Mouse (Mus musculus) limb, embryonic 15.5 days (tissue): ENCODE measurements at regions not wholly inside any gene's neighbourhood (a gene's known extent, or its start where the extent isn't known, plus 50 kb on each side); places are given as distances from the start of the nearest gene placed in this dataset.

ENCODE experiments used
- ATAC-seq: fragments of 200-750 bp; cut with Nextera tagmentation; 2 replicates; pipeline ENCODE4 v1.8.0; 2017; ENCODE audit warnings: low read depth, moderate TSS enrichment; ENCODE audit not compliant: insufficient number of reproducible peaks, low FRiP score, low TSS enrichment
- H3K27ac ChIP-seq: fragments of 300-500 bp; sonication (generic); 2 replicates; pipeline ENCODE4 v1.5.1; 2015; ENCODE audit warnings: moderate library complexity, mild to moderate bottlenecking, inconsistent platforms
- H3K27me3 ChIP-seq: fragments of 300-500 bp; sonication (generic); 2 replicates; pipeline ENCODE4 v1.6.1; 2015; ENCODE audit warnings: inconsistent platforms
- H3K36me3 ChIP-seq: fragments of 300-500 bp; sonication (generic); 2 replicates; pipeline ENCODE4 v1.6.1; 2015; ENCODE audit warnings: inconsistent platforms
- H3K4me1 ChIP-seq: fragments of 300-500 bp; sonication (generic); 2 replicates; pipeline ENCODE4 v1.6.1; 2015; ENCODE audit warnings: inconsistent platforms
- H3K4me2 ChIP-seq: fragments of 300-500 bp; sonication (generic); 2 replicates; pipeline ENCODE4 v1.6.1; 2015; ENCODE audit warnings: mild to moderate bottlenecking, inconsistent platforms
- H3K4me3 ChIP-seq: fragments of 300-500 bp; sonication (generic); 2 replicates; pipeline ENCODE4 v1.5.1; 2015; ENCODE audit warnings: mild to moderate bottlenecking, inconsistent platforms
- H3K9ac ChIP-seq: fragments of 300-500 bp; sonication (generic); 2 replicates; pipeline ENCODE4 v1.6.1; 2015; ENCODE audit warnings: inconsistent platforms
- H3K9me3 ChIP-seq: fragments of 300-500 bp; sonication (generic); 2 replicates; pipeline ENCODE4 v1.6.1; 2016; ENCODE audit warnings: inconsistent platforms
- WGBS: fragments of 180-500 bp; shearing (Covaris S2); methylation state at CpG from one replicate; pipeline ENCODE4 v1.1.7; 2015; 5-methylcytosine and 5-hydroxymethylcytosine counted together

DNA sequence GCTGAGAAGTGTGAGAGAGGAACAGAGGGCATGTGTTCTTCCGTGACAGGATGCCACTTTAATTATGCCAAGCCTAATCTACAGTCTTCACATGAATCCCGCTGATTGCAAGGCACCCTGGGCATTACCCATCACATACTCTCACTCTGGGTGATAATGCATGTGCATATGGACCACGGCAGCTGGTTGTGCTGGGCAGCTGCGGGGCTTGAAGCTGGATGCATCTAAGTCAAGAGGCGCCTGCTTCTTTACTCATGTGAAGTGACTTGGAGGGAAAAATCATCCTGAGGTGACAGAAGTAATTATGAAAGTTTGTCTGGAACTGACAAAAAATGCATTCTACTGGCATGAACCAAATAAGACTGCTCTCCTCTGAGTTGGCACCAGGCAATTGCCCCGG, 311.2 kb downstream of the Icos start:
- ATAC-seq: no peak
- 90% methylated on average over 6 of the region's 6 CpGs for WGBS
- no peaks in the 10 kb centered on the region for H3K4me1 ChIP-seq
- no peaks in the 10 kb centered on the region for H3K36me3 ChIP-seq
- no peak overlapping the region for H3K4me3 ChIP-seq
- no peaks in the 10 kb centered on the region for H3K27me3 ChIP-seq
- no peaks in the 10 kb centered on the region for H3K9me3 ChIP-seq
- H3K9ac ChIP-seq: no peak overlapping the region
- H3K4me2 ChIP-seq: no peak overlapping the region
- no peak overlapping the region for H3K27ac ChIP-seq

DNA sequence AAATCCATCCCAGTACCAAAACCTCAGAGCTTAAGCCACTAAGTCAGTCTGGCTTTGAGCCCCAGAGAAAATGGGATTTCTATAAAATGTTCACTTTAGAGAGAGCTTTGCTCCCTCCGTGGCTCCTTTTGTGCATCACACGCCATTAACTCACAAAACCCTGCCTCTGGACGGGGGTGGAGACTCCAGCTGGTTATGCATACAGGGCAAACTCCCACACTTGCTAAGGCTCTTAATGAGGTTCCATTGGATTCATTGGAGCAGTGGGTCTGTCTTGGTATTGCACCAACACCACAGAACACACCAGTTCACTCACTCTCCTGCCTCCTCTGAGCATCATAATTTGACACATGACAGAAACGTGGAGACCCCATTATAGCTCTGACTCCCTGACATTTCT, 311.8 kb downstream of the Icos start:
- Histone ChIP-seq H3K4me1 (no peaks in the 10 kb centered on the region), H3K9me3 (no peaks in the 10 kb centered on the region), H3K9ac (no peak overlapping the region), H3K27ac (no peak overlapping the region), H3K4me3 (no peak overlapping the region), H3K27me3 (no peaks in the 10 kb centered on the region), H3K4me2 (no peak overlapping the region), H3K36me3 (no peaks in the 10 kb centered on the region)
- ATAC-seq: no peak
- 41% methylated on average over 4 of the region's 4 CpGs for WGBS

DNA sequence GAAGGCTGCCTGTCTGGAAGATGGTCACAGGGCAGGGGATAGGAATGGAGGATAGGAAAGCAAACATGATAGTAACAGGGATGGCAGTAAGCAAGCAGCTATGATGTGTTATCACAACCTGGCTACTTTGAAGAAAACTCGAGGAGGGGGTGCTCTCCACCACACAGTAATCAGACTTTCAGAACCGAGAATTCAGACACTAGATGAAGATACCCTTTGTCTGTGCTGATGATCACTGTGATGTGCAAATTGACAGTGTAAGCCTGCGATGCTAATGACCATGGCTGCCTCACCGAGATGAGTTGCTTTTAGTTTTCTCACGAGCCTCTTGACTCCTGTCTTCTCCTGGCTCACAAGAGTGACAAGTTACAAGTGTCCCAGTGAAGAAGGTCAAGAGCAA, 315.4 kb downstream of the Icos start:
- Histone ChIP-seq H3K27me3 (no peaks in the 10 kb centered on the region; the same call in 1 of the 2 replicates), H3K9ac (no peak overlapping the region), H3K4me1 (peaks cover under 1% of the 10 kb centered on the region), H3K4me2 (no peak overlapping the region), H3K36me3 (no peaks in the 10 kb centered on the region), H3K27ac (no peak overlapping the region), H3K4me3 (no peak overlapping the region), H3K9me3 (no peaks in the 10 kb centered on the region)
- 67% methylated on average over 5 of the region's 5 CpGs for WGBS
- no peak for ATAC-seq

DNA sequence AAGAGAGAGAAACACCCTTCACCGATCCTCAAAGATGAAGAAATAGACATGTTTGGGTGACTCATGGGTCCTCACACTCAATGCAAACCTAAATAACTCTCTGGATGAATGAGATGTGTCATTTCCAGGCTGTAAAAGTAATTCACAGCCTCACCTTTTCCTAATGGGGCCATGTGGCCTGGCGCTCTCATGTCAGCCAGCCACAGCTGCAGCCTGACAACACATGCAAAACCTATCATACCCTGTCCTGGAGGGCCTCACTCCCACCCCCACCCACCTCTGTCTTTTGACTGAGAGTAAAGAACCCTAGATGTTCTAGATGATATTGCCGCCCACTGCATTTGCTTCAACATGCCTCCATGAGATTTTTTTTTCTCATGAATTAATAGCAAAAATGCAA, 317.5 kb downstream of the Icos start:
- Histone ChIP-seq H3K9ac (no peak overlapping the region), H3K4me3 (no peak overlapping the region)

DNA sequence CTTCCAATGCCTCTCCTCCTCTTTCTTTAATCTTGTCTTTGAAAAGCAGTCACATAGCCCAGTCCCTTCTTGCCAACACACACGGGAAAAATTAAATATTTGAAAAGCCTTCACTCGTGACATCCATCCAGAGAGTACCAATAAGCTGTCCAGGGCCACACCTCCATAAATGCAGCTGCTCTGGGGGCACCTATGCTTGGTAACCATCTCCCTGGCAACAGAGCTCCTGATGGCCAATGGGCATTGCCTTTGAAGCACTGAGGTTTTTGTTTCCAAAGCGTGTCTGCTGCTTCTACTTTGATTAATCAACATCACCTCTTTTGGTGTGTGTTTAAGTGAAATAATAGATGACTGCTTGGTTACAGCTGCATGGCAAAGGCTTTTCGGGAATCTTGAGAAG, 319.1 kb downstream of the Icos start:
- 59% methylated on average over 4 of the region's 4 CpGs for WGBS
- Histone ChIP-seq H3K4me3 (no peak overlapping the region), H3K4me2 (no peak overlapping the region), H3K27me3 (no peaks in the 10 kb centered on the region; the same call in 1 of the 2 replicates), H3K4me1 (peaks cover 23% of the 10 kb centered on the region), H3K27ac (no peak overlapping the region), H3K36me3 (no peaks in the 10 kb centered on the region), H3K9ac (no peak overlapping the region), H3K9me3 (no peaks in the 10 kb centered on the region)
- no peak for ATAC-seq

More for the DNA sequence above, 317.5 kb downstream of the Icos start:
- Histone ChIP-seq H3K36me3 (no peaks in the 10 kb centered on the region), H3K27me3 (no peaks in the 10 kb centered on the region; the same call in 1 of the 2 replicates), H3K9me3 (no peaks in the 10 kb centered on the region), H3K4me1 (peaks cover 8% of the 10 kb centered on the region), H3K27ac (no peak overlapping the region), H3K4me2 (no peak overlapping the region)
- ATAC-seq: no peak
- WGBS: 57% methylated on average over 3 of the region's 3 CpGs

DNA sequence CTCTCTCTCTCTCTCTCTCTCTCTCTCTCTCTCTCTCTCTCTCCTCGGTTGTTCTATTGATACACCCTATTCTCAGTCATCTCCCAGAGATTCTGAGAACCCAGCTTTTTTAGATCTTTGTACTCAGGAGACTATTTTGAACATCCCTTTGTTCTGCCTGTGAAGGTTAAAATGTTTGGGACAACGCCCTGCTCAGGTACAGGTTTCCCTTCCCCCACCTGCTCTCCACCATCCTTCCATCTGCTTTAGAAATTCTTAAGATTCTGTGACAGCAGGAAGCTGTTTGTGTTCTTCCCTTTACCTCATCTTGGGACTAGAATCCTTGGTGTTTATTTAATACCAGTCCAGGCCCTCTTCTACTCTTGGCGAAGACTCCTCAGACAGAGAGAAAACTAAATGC, 319.6 kb downstream of the Icos start:
- 74% methylated on average over 3 of the region's 3 CpGs for WGBS
- H3K4me1 ChIP-seq: peaks cover 24% of the 10 kb centered on the region

DNA sequence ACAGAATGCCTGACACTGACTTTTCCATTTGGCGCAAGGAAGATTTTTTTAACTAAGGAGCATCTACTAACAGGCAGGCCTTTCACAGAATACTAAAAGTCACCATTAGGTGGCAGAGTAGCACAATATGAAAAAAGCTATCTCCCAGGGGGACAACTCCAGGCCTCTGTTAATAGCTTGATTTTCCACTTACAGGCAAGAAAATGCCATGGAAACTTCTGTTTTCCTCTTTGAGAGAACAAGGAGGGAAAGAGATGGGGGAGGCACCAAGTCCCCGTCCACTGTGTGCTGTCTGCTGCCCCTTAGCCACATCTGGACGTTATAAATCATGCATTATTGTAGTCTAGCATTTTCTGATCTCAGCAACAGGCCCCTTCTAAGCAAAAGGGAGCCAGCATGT, 320.3 kb downstream of the Icos start:
- Histone ChIP-seq H3K9ac (no peak overlapping the region), H3K4me1 (peaks cover 24% of the 10 kb centered on the region), H3K4me2 (no peak overlapping the region), H3K9me3 (no peaks in the 10 kb centered on the region), H3K27me3 (peaks cover 7% of the 10 kb centered on the region; the same call in 1 of the 2 replicates), H3K36me3 (no peaks in the 10 kb centered on the region), H3K27ac (peak overlapping the region; percentile 28; the same call in 1 of the 2 replicates), H3K4me3 (no peak overlapping the region)
- 22% methylated on average over 3 of the region's 3 CpGs for WGBS
- ATAC-seq: peak; percentile 55; the same call in 1 of the 2 replicates

More for the DNA sequence above, 319.6 kb downstream of the Icos start:
- H3K9me3 ChIP-seq: no peaks in the 10 kb centered on the region
- no peak overlapping the region for H3K4me3 ChIP-seq
- H3K36me3 ChIP-seq: no peaks in the 10 kb centered on the region
- no peak overlapping the region for H3K4me2 ChIP-seq
- no peak overlapping the region for H3K27ac ChIP-seq
- ATAC-seq: no peak
- H3K27me3 ChIP-seq: peaks cover 1% of the 10 kb centered on the region; the same call in 1 of the 2 replicates
- no peak overlapping the region for H3K9ac ChIP-seq

DNA sequence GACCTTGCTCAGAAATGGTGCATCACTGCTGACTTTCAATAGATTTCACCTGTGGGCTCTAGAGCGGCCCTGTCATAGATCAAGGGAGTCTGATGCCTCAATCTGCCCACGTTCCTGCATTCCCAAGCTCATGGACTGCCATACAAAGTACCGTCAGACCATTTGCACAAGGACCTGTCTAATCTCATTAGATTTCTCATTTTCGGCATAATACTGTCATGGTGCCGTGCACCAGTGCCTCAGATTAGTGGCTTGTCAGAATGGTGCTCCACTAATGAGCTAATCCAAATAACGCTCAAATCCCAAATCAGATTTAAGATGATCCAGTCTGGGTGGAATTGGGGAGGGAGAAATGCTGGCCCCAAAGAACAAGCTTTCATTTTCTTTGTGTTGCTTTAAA, 321.1 kb downstream of the Icos start:
- Histone ChIP-seq H3K4me2 (no peak overlapping the region), H3K36me3 (no peaks in the 10 kb centered on the region), H3K9ac (no peak overlapping the region), H3K4me1 (peaks cover 24% of the 10 kb centered on the region), H3K4me3 (no peak overlapping the region), H3K27ac (0 out of 2 replicates have a peak overlapping the region, but pooled peaks have one; percentile 28), H3K9me3 (no peaks in the 10 kb centered on the region), H3K27me3 (peaks cover 11% of the 10 kb centered on the region; the same call in 1 of the 2 replicates)
- no peak for ATAC-seq
- WGBS: 71% methylated on average over 6 of the region's 6 CpGs

DNA sequence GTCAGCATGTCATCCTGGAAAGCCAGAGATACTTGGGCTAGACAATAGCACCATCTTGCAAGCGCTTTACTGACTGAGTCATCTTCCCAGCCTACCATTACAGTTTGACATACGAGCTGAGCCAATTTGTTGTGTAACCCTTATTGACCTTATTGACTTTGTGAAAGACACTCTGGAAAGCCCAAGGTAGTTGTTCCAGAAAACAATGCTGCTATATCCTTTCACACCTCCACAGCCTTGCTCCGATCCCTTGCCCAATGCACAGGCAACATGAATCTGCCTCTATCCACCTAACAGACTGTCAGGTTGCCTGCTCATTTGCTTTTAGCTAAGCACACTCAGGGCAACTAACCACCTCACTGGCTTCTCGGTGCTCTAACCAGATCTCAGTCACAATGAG, 322.8 kb downstream of the Icos start:
- Histone ChIP-seq H3K27ac (no peak overlapping the region), H3K36me3 (no peaks in the 10 kb centered on the region), H3K4me1 (peaks cover 24% of the 10 kb centered on the region), H3K9ac (no peak overlapping the region), H3K9me3 (no peaks in the 10 kb centered on the region), H3K27me3 (peaks cover 12% of the 10 kb centered on the region; the same call in 1 of the 2 replicates), H3K4me3 (no peak overlapping the region), H3K4me2 (no peak overlapping the region)
- 61% methylated on average over 4 of the region's 4 CpGs for WGBS
- no peak for ATAC-seq

DNA sequence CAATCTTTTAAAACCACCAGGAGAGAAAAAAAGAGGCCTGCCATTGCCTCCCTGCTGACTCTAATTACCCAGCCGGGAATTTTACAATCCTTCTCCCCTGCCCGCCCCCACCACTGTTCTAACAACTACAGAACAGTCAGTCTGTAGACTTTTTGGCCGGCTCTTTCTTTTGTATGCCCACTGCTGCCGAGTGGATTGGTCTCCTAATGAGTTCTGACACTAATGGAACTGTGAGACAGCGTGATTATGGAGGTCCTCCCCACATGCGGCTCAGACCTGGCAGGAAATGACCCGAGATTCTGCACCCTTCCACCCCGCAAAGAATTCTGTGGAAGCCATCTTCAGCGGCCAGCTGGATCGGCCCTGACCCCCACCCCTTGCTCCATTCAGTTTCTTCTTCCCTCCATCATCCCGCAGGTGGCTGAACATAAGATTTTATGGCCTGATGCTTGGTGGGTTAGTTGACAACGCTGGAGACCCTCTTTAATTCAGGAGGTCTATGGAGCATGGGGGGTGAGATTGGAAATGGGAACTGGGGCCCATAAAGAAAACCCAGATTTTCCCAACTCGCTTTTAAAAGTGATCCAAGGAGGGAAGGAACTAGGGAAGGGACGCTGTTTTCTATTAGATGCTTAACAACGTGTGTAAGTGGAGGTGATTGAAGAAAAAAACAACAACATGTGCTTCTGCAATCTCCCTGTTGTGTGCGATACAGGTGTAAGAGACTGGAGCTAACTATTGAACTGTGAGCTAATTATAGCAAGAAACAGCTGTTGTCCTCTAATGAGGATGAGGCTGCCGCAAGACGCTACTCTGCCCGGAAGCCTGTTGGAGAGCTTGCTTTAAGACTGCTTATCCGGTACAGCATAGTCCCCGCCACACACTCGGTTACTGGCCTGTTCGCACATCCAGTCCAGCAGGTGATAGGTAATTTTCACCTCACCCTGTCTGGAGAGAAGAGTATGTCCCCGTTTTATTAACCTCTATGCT, 323.6 kb downstream of the Icos start:
- no peak overlapping the region for H3K9ac ChIP-seq
- H3K27ac ChIP-seq: no peak overlapping the region
- ATAC-seq: no peak
- H3K4me1 ChIP-seq: peaks cover 24% of the 10 kb centered on the region
- no peak overlapping the region for H3K4me3 ChIP-seq
- WGBS: 20% methylated on average over 24 of the region's 24 CpGs
- no peaks in the 10 kb centered on the region for H3K36me3 ChIP-seq
- H3K4me2 ChIP-seq: 0 out of 2 replicates have a peak overlapping the region, but pooled peaks have one; percentile 13
- H3K27me3 ChIP-seq: peaks cover 12% of the 10 kb centered on the region; the same call in 1 of the 2 replicates
- no peaks in the 10 kb centered on the region for H3K9me3 ChIP-seq

DNA sequence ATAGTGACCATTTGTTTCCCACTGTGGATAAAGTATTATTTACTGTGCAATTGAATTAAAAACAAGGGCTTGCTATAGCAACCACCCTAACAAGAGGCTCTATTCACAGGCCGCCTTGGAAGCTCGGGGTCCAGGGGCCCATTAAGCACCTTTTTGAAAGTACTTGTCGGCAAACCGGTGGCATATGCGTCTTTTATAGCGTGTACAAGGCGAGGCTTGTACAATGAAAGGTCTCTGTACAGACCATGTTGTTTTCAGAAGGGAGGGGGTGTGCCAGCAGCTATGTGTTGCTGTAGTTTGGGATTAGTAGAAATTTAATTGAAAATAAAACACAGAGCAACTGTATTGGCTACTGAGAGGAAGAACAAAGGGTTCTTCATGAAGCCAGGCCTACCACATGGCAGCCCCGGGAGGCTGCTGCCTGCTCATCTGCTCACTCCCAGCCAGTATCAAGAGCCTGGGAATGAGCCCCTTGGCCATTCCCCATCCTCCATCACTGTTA, 324.9 kb downstream of the Icos start:
- no peak overlapping the region for H3K27ac ChIP-seq
- 34% methylated on average over 8 of the region's 8 CpGs for WGBS
- ATAC-seq: no peak

DNA sequence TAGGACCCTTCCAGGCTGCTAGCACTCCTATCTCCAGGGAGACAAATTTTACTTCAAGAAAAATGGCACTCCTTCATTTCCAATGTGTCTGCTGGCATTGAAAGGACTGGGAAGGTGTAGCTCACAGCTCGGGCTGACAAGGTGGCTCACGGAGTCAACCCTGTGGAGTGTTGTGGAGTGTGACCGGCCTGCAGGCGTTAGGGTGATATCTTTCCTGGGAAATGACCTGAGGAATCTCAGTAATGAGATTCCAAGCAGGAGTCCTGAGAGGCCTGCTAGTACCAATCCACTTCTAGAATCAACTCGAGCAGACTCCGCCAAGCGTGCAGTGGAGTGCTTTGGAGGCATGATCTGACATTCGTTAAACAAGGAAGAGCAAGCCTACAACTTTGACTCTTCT, 328.6 kb downstream of the Icos start:
- Histone ChIP-seq H3K4me1 (peaks cover 6% of the 10 kb centered on the region), H3K9me3 (no peaks in the 10 kb centered on the region), H3K4me2 (no peak overlapping the region), H3K27ac (no peak overlapping the region), H3K9ac (no peak overlapping the region), H3K27me3 (peaks cover 14% of the 10 kb centered on the region; the same call in 1 of the 2 replicates), H3K36me3 (no peaks in the 10 kb centered on the region), H3K4me3 (no peak overlapping the region)
- no peak for ATAC-seq
- WGBS: 73% methylated on average over 8 of the region's 8 CpGs

More for the DNA sequence above, 324.9 kb downstream of the Icos start:
- Histone ChIP-seq H3K4me1 (peaks cover 24% of the 10 kb centered on the region), H3K9ac (no peak overlapping the region), H3K36me3 (no peaks in the 10 kb centered on the region), H3K4me2 (no peak overlapping the region), H3K27me3 (peaks cover 14% of the 10 kb centered on the region; the same call in 1 of the 2 replicates), H3K9me3 (no peaks in the 10 kb centered on the region), H3K4me3 (no peak overlapping the region)
